Mouse (Mus musculus) liver, embryonic 18 days (tissue): Measurements from ENCODE around the gene Eml2. TPM values are rescaled to one million over a fixed set of nuclear protein-coding genes. Genes with fewer than 3 reads are reported as not detected.

ENCODE experiments used
- polyA plus RNA-seq: library from polyadenylated mRNA; depleted of rRNA; stranded (reverse); fragments of >200 nt; gene quantifications from 2 replicates; pipeline ENCODE4 v1.2.3, GENCODE M21; 2012; rRNA removed

Eml2 gene
- polyA plus RNA-seq, result 11.2 and 12.9 TPM in 2 replicates

DNA sequence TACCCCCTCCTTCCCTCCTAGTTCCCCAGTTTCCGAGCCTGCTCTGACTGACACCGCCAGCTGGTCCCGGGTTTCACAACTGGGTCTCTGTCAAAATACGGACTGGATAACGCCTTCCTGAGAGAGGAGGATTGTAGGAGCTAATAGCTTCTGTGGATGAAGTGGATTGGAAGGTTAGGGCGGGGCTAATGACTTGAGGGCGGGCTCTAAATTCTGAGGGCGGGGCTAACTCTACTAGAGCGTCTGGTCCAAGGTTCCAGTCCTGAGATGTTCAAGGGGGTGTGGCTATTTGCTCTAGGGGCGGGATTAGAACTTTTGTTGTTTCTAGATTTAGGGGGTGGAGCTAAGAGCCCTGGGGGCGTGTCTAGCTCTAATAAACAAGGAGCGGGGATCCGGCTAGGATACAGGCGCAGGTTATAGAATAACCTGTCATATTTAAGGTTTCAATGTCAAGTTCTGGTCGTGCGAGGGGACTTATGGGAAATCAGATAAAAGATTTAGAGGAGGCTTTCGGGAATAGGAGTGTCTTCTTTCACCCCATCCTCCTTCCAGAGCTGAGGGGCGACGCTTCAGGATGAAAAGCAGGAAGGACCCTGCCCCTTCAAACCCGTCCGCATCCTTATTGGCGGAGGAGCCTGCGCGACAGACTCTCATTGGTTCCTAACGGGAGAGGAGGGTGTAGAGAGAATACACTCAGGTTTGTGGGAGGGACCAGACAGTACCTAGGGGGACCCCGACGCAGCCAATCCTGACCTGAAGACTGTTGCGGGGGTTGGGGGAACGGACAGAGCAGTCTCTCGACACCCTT, at the start of gene Eml2:
TSS of gene Eml2 (plus strand) at position 714 of the 808 bp plus-strand sequence.

DNA sequence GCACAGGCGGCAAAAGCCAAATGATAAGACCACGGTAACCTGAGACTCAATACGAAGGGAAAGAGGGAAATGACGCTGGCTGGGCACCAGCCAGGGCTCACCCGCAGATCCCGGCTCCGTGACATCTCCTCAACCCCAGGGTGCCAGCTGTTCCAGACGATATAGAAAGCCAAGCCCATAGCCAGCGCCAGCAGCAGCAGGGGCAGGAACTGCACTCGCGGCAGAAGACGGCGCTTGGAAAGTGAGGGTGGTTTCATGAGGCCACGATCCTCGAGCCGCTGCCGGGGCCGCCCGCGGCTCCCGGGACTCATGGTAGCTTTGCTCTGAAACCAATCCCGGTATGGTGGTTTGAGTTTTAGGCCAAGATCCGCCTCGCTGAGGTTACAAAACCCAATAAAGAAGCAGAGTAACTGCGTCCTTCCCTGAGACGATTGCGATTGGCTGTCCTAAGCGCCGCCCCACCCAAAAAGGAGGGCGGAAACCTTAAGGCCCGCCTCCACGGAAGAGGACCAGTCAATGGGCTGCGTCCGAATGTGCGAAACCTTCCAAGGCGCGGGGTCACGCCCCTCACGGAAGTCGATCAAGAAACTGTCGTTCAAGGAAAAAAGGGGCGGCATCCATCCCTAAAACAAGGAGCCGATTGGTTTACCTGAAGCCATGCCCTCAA, 27.2 kb upstream of the Eml2 start, which contains the start of gene Qpctl:
TSS of gene Qpctl (minus strand) at position 417 of the 667 bp plus-strand sequence.

DNA sequence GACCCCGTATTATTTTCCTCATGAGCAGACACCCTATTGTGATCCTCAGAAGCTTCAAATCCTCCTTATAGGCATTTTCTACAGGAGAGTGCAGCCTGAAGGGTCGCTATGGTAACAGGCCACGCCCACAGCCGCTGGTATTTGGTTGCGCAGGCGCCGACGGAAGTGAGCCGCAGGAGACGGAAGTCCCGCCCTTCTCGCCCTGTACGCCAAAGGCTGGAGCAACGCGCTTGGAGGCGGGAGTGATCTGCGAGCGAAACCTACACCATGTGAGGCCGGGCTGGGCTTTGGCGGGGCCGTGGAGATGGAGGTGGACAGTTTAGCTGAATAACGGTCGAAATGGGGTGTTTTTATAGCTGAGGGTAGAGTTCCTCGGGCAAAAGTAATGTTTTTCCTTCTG, 26.6 kb upstream of the Eml2 start, which contains the start of gene Snrpd2:
TSS of gene Snrpd2 (plus strand) at position 97 of the 400 bp plus-strand sequence.

DNA sequence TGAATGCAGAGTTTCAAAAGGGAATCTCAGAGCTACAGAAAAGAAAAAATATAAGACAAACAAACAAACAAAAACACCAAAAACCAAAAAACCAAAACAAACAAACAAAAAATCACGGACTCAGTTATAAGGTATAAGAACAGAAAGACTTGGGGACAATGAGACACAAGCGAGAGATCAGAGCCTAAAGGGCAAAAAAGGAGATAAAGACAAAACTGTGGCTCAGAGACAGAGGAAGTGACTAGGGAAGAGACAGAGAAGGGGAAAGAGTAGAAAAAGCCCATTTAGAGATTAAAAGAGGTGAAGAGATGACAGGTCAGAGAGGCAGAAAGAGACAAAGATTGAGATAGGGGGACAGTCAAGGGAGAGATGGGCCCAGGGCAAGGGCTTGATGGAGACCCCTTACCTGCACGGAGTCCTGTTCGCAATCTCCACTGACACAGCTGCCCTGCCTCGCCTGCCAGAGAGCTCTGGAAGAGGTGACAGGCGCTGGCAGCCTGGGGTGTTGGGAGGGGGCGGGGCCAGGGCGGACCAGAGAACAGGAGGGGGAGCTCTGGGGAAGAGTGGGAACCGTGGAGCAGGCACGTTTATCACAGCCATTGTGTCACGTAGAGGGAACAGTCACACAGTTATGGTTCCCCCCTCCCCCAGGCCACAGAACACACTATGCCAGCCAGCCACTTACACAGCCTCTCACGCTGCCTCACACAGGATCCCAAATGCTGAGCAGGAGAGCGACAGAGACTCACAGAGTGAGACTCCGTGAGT, 10.4 kb upstream of the Eml2 start, which contains the start of gene Gipr:
TSS of gene Gipr (minus strand) at position 472 of the 768 bp plus-strand sequence.

DNA sequence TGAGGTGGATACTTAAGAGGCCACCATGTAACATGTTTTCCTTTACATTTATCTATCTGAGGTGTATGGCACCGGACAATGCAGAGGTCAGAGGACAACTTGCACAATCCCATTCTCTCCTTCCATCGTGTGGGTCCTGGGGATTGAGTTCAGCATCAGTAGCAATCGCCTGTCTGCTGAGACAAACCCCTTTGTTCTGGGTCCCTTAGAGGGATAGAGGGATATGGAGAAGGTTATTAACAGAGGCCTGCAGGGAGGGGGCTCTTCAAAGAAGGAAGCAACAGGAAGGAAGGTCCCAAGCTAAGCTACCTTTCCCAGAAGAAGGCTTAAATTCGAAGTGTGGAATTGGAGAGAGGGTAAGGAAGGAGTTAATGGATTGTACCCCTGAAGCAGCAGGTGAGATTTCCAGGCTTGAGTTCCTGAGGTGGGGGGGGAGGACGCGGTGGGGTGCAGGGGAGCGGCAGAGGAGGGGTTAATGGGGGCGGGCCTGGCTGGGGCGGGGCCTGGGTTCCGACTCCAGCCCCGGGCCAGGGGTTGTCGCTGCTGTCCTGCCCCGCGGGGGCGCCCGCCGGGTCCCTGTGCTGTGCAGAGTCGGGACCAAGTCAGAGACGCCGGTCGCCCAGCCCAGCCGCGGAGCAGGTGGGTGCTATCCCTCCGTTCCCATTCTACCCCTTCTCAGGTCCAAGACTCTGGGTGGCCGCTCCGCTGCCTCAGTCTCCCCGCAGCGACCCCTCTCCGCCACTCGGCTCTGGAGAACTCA, 36.0 kb downstream of the Eml2 start, which contains the start of gene Gpr4:
TSS of gene Gpr4 (plus strand) at position 543 of the 760 bp plus-strand sequence.

DNA sequence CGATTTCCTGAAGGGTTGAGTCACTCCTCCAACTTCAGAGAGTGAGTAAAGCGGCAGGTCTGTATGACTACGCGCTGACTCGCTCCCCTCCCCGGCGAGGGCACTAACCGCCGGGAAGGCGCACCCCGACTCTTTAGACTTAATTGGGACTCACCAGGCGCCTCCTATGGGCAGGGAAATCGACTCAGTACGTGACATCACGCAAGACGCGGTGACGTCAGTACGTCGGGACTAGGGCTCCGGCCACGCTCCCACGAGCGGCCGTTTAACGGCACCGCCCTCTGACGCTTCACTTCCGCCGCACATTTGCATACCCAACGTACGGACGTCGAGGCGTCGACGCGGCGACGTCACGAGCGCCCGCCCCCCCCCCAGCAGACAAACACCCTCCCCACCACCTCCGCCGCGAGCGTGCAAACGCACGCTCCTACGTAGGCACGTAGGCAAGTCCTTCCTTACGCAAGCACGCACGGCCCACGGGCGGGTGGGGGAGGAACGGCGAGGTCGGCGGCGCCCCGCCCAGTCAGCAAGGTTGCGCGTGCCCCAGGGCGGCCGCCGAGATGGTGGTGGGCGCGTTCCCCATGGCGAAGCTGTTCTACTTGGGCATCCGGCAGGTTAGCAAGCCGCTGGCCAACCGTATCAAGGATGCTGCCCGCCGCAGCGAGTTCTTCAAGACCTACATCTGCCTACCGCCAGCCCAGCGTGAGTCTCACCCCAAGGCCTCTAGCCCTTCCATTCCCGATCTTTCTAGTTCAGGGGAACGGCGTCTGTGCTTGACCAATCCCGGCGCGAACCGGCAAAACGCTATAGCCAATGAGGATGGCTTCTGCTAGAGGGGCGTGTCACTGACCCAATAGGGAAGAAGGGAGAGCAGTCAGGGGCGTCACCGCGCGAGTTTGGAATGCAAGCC, 51.9 kb downstream of the Eml2 start, which contains the start of gene Opa3:
TSS of gene Opa3 (plus strand) at position 452 of the 910 bp plus-strand sequence.

Other genes starting within 250 kb of the Eml2 start
- not detected in 2 replicates for gene Nanos2, start 189.0 kb upstream of the Eml2 start, polyA plus RNA-seq
- 0.18 and 0.19 TPM in 2 replicates for gene Mypop, start 185.2 kb upstream of the Eml2 start, polyA plus RNA-seq
- gene Irf2bp1, start 172.4 kb upstream of the Eml2 start, polyA plus RNA-seq, result 7.0 and 7.7 TPM in 2 replicates
- gene Foxa3, start 152.9 kb upstream of the Eml2 start, polyA plus RNA-seq, result 33.5 and 37.3 TPM in 2 replicates
- 22.4 and 28.2 TPM in 2 replicates for gene Sympk, start 152.0 kb upstream of the Eml2 start, polyA plus RNA-seq
- gene Rsph6a, start 121.7 kb upstream of the Eml2 start, polyA plus RNA-seq, result not detected in 2 replicates
- gene Dmwd, start 100.2 kb upstream of the Eml2 start, polyA plus RNA-seq, result 17.7 and 21.3 TPM in 2 replicates
- 28.8 and 30.2 TPM in 2 replicates for gene Dmpk, start 92.6 kb upstream of the Eml2 start, polyA plus RNA-seq
- 5.0 and 6.1 TPM in 2 replicates for gene Six5, start 81.8 kb upstream of the Eml2 start, polyA plus RNA-seq
- gene Gm4969, start 58.1 kb upstream of the Eml2 start, polyA plus RNA-seq, result 0.11 and 0.14 TPM in 2 replicates
- 2.1 and 2.2 TPM in 2 replicates for gene Fbxo46, start 56.6 kb upstream of the Eml2 start, polyA plus RNA-seq
- 2.8 and 3.1 TPM in 2 replicates for gene Qpctl, start 27.1 kb upstream of the Eml2 start, polyA plus RNA-seq
- gene Snrpd2, start 26.7 kb upstream of the Eml2 start, polyA plus RNA-seq, result 42.5 and 46.3 TPM in 2 replicates
- 1.00 and 2.3 TPM in 2 replicates for gene Gipr, start 10.3 kb upstream of the Eml2 start, polyA plus RNA-seq
- gene Gpr4, start 36.1 kb downstream of the Eml2 start, polyA plus RNA-seq, result 0.94 and 0.97 TPM in 2 replicates
- 6.5 TPM in 2 replicates for gene Opa3, start 51.9 kb downstream of the Eml2 start, polyA plus RNA-seq
- gene Vasp, start 95.4 kb downstream of the Eml2 start, polyA plus RNA-seq, result 46.0 and 54.2 TPM in 2 replicates
- 0.06 and 0.12 TPM in 2 replicates for gene Ppm1n, start 103.6 kb downstream of the Eml2 start, polyA plus RNA-seq
- gene Rtn2, start 106.2 kb downstream of the Eml2 start, polyA plus RNA-seq, result 3.1 and 3.7 TPM in 2 replicates
- gene Fosb, start 133.6 kb downstream of the Eml2 start, polyA plus RNA-seq, result 0.05 TPM in 2 replicates
- 7.9 and 9.1 TPM in 2 replicates for gene Ercc1, start 168.4 kb downstream of the Eml2 start, polyA plus RNA-seq
- 4.4 TPM in 2 replicates for gene Cd3eap, start 183.1 kb downstream of the Eml2 start, polyA plus RNA-seq
- gene Ppp1r13l, start 183.3 kb downstream of the Eml2 start, polyA plus RNA-seq, result 0.73 and 1.9 TPM in 2 replicates
- gene Ercc2, start 205.6 kb downstream of the Eml2 start, polyA plus RNA-seq, result 10.3 and 12.5 TPM in 2 replicates
- 0.85 TPM in 2 replicates for gene Klc3, start 227.7 kb downstream of the Eml2 start, polyA plus RNA-seq
- gene Ckm, start 228.4 kb downstream of the Eml2 start, polyA plus RNA-seq, result 0.31 and 2.5 TPM in 2 replicates